Mouse (Mus musculus) liver, postnatal 0 days (tissue): ENCODE results near the gene Gm29427. TPM values are rescaled to one million over a fixed set of nuclear protein-coding genes. Genes with fewer than 3 reads are reported as not detected.

Experiments
- ATAC-seq: fragments of 200-750 bp; cut with Nextera tagmentation; 2 replicates; pipeline ENCODE4 v1.8.0; 2017; ENCODE audit warnings: mild to moderate bottlenecking, moderate library complexity
- DNase-seq: peaks from one replicate; pipeline ENCODE4 v3.0.0-alpha.2; 2016
- H3K27ac ChIP-seq: fragments of 300-500 bp; sonication (generic); 2 replicates; pipeline ENCODE4 v1.5.1; 2014; ENCODE audit warnings: antibody characterized with exemption, moderate library complexity, mild to moderate bottlenecking, low read depth
- H3K27me3 ChIP-seq: fragments of 300-500 bp; sonication (generic); 2 replicates; pipeline ENCODE4 v1.6.1; 2014; ENCODE audit warnings: low read length, control low read depth, mixed read lengths; ENCODE audit not compliant: insufficient read depth
- H3K36me3 ChIP-seq: fragments of 300-500 bp; sonication (generic); replicated peaks from 2 replicates; pipeline ENCODE4 v1.6.1; 2014; ENCODE audit warnings: mild to moderate bottlenecking, control low read depth, low read length, moderate library complexity, mixed read lengths; ENCODE audit not compliant: insufficient read depth
- H3K4me1 ChIP-seq: fragments of 300-500 bp; sonication (generic); 2 replicates; pipeline ENCODE4 v1.6.1; 2014; ENCODE audit warnings: antibody characterized with exemption, mild to moderate bottlenecking, control low read depth; ENCODE audit not compliant: insufficient read depth
- H3K4me2 ChIP-seq: fragments of 300-500 bp; sonication (generic); 2 replicates; pipeline ENCODE4 v1.6.1; 2014; ENCODE audit warnings: low read depth, mild to moderate bottlenecking, low read length, moderate library complexity, mixed read lengths
- H3K4me3 ChIP-seq: fragments of 300-500 bp; sonication (generic); 2 replicates; pipeline ENCODE4 v1.5.1; 2014; ENCODE audit warnings: low read depth, low read length
- H3K9ac ChIP-seq: fragments of 300-500 bp; sonication (generic); replicated peaks from 2 replicates; pipeline ENCODE4 v1.6.1; 2014; ENCODE audit warnings: mild to moderate bottlenecking, moderate library complexity
- H3K9me3 ChIP-seq: fragments of 300-500 bp; sonication (generic); 2 replicates; pipeline ENCODE4 v1.6.1; 2016; ENCODE audit warnings: mild to moderate bottlenecking, control low read depth, low read length, mixed read lengths
- CTCF ChIP-seq: sonication (generic); IDR thresholded peaks from 2 replicates; pipeline ENCODE4 v1.5.1; 2016; ENCODE audit warnings: antibody characterized with exemption, low read depth
- EP300 ChIP-seq: IDR thresholded peaks from 2 replicates; pipeline ENCODE4 v1.6.1; 2016; ENCODE audit warnings: antibody characterized with exemption, low read depth, mild to moderate bottlenecking
- WGBS: fragments of 180-500 bp; shearing (Covaris S2); extraction: QIAGEN DNeasy Blood & Tissue Kit; methylation state at CpG from one replicate; pipeline ENCODE4 v1.1.7; 2014; ENCODE audit not compliant: insufficient replicate concordance; 5-methylcytosine and 5-hydroxymethylcytosine counted together
- polyA plus RNA-seq: library from polyadenylated mRNA; unstranded; fragments of >200 nt; fragmentation: Nextera tagmentation; extraction: Ambion mirVana; gene quantifications from 2 replicates; pipeline ENCODE4 v1.2.1, GENCODE M21; 2015

Gm29427 gene
- polyA plus RNA-seq, 1 experiment from 2014 or later, result not detected

GRCm38 (mm10) chr1:130714046-130714445, 1.6 kb downstream of the Gm29427 start:
- 83% methylated on average over 4 of the region's 4 CpGs for WGBS
- Histone ChIP-seq H3K4me1 (peaks cover 11% of the 10 kb centered on the region), H3K27me3 (no peaks in the 10 kb centered on the region), H3K27ac (no peak overlapping the region), H3K4me2 (no peak overlapping the region), H3K4me3 (no peak overlapping the region), H3K9me3 (no peaks in the 10 kb centered on the region), H3K36me3 (peaks cover 17% of the 10 kb centered on the region), H3K9ac (no peak overlapping the region)
- ATAC-seq, result no peak
- DNase-seq, result no peak
- TF ChIP-seq EP300 (no peak), CTCF (no peak)

GRCm38 (mm10) chr1:130710283-130711080, 5.1 kb downstream of the Gm29427 start:
- Histone ChIP-seq H3K9ac (no peak overlapping the region), H3K36me3 (peaks cover 41% of the 10 kb centered on the region), H3K27ac (no peak overlapping the region), H3K9me3 (no peaks in the 10 kb centered on the region), H3K4me3 (no peak overlapping the region), H3K4me2 (no peak overlapping the region), H3K4me1 (peaks cover 6% of the 10 kb centered on the region; the same call in 1 of the 2 replicates), H3K27me3 (no peaks in the 10 kb centered on the region)
- 85% methylated on average over 22 of the region's 22 CpGs for WGBS
- no peak for TF ChIP-seq CTCF
- TF ChIP-seq EP300, result no peak
- no peak for DNase-seq
- no peak for ATAC-seq

- Histone ChIP-seq H3K4me2 (no peak overlapping the region), H3K27me3 (no peaks in the 10 kb centered on the region), H3K27ac (no peak overlapping the region), H3K4me3 (no peak overlapping the region), H3K36me3 (peaks cover 66% of the 10 kb centered on the region), H3K9me3 (no peaks in the 10 kb centered on the region), H3K9ac (no peak overlapping the region), H3K4me1 (no peaks in the 10 kb centered on the region)
- DNase-seq (no peak), ATAC-seq (no peak)
- TF ChIP-seq CTCF (no peak), EP300 (no peak)
- 80% methylated on average over 2 of the region's 2 CpGs for WGBS
Measured at GRCm38 (mm10) chr1:130703613-130704012, 12.0 kb downstream of the Gm29427 start.

- 94% methylated on average over 11 of the region's 11 CpGs for WGBS
- Histone ChIP-seq H3K4me2 (no peak overlapping the region), H3K9ac (no peak overlapping the region), H3K36me3 (peaks cover 66% of the 10 kb centered on the region), H3K4me1 (no peaks in the 10 kb centered on the region), H3K27me3 (no peaks in the 10 kb centered on the region), H3K9me3 (no peaks in the 10 kb centered on the region), H3K27ac (no peak overlapping the region), H3K4me3 (no peak overlapping the region)
- no peak for DNase-seq
- ATAC-seq, result no peak
- no peak for TF ChIP-seq EP300
- no peak for TF ChIP-seq CTCF
Measured at GRCm38 (mm10) chr1:130701976-130702375, 13.6 kb downstream of the Gm29427 start.

- Histone ChIP-seq H3K4me3 (no peak overlapping the region), H3K9ac (no peak overlapping the region), H3K36me3 (peaks cover 56% of the 10 kb centered on the region), H3K27ac (no peak overlapping the region), H3K4me1 (no peaks in the 10 kb centered on the region), H3K27me3 (no peaks in the 10 kb centered on the region), H3K9me3 (no peaks in the 10 kb centered on the region), H3K4me2 (no peak overlapping the region)
- no peak for TF ChIP-seq EP300
- no peak for TF ChIP-seq CTCF
- WGBS, result 81% methylated on average over 10 of the region's 10 CpGs
- ATAC-seq, result no peak
- no peak for DNase-seq
Measured at GRCm38 (mm10) chr1:130699937-130700633, 15.5 kb downstream of the Gm29427 start.

GRCm38 (mm10) chr1:130698601-130699000, 17.0 kb downstream of the Gm29427 start:
- Histone ChIP-seq H3K36me3 (peaks cover 53% of the 10 kb centered on the region), H3K4me2 (no peak overlapping the region)

More at GRCm38 (mm10) chr1:130698601-130699000, 17.0 kb downstream of the Gm29427 start:
- no peaks in the 10 kb centered on the region for H3K9me3 ChIP-seq
- H3K27me3 ChIP-seq, result no peaks in the 10 kb centered on the region
- TF ChIP-seq CTCF (no peak), EP300 (no peak)
- H3K4me1 ChIP-seq, result no peaks in the 10 kb centered on the region
- no peak overlapping the region for H3K4me3 ChIP-seq
- no peak overlapping the region for H3K27ac ChIP-seq
- ATAC-seq, result no peak
- no peak overlapping the region for H3K9ac ChIP-seq
- 85% methylated on average over 5 of the region's 5 CpGs for WGBS
- no peak for DNase-seq
